Mouse (Mus musculus) layer of hippocampus, postnatal 10 days (tissue): ENCODE measurements around the gene Med12l. TPM values are rescaled to one million over a fixed set of nuclear protein-coding genes. Genes with fewer than 3 reads are reported as not detected.
A peak's percentile ranks its signal among the peaks of the same experiment; 100 is the strongest.

Experiments used
- DNase-seq, 2 experiments: peaks; one replicate each; pipeline ENCODE4 v3.0.0; 2021; ENCODE audit warnings: low spot score in 2 of 2
- total RNA-seq, 2 experiments: library from RNA; stranded (reverse); gene quantifications; 2 replicates each; pipeline ENCODE4 v1.2.3; 2021

Gene Med12l
- total RNA-seq, 2 experiments from 2014 or later, result 32.7 to 36.9 TPM

DNA sequence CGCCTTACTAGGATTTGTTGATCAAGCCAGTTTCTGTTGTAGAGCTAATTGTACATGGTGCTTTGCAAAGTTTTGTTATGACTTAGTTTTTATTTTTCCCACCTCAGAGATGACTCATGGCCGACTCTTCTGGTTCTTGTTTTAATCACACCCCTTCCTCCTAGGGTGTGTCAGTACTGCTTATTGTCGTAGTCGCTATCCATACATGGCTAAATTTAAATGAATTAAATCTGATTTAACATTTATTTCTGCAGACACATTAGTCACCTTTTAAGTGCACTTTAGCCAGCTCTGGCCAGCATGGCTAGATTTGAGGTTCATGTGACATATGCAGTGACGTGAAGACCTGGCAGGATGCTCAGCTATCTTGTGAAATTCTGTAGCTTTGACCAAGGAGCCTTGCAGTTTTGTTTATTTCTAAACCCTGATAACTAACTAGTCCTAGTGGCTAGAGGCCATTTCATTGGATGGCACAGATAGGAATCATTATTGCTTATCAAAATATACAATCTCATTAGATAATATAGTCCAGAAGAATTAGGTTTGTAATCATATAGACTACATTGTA is 291.0 kb downstream of the Med12l start:
- DNase-seq, result no peak

DNA sequence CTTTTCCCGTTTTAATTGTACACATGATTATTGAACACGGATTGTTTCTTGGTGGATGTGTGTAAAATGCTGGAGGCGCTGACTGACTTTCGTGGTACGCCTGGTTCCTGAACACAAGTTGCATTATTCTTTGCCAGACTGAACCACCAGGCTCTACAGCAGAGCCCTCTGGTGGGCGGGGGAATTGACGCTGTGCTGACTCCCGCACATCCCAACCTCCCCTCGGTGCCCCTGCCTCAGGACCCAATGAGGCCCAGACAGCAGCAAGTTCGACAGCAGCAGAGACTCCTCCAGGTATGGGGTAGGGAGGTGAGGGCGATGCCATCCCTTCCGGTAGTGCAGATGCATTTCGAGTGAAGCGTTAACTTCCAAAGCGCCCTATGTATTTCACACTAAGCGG is 292.0 kb downstream of the Med12l start:
- DNase-seq, result no peak

DNA sequence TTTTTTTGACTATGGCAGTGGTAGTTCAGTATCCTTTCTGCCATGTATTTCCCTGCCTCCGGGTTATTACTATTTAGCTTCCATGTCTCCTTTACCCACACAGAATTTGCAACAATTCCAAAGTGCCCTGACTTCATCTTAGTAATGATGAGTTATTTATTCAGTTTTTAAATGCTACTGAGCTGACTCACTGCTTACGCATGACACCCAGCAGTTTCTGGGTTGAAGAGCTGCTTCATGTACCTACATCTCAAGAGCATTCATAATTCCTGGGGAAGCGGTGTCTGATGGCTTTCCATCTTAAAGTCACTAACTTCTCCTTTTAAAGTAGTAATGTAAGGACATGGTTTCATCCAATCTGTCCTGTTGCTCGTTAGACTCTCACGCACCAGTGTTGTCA is 299.3 kb downstream of the Med12l start:
- no peak for DNase-seq

DNA sequence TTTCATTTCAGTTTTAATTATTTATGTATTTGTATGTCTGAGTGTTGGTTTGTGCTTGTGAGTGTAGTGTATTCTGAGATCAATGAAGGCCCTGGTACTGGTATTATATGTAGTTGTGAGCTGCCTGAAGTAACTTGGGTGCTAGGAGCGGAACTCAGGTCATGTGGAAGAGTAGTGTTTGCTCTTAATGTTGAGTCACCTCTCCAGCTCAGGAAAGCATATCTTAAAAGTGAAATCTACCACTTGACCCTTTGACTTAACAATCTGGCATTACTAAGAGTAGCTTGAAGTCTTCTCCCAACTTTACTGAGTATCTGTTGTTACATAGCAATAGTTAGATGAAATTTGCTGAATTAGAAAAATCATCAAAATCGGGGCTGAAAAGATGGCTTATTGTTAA is 299.9 kb downstream of the Med12l start:
- no peak for DNase-seq

DNA sequence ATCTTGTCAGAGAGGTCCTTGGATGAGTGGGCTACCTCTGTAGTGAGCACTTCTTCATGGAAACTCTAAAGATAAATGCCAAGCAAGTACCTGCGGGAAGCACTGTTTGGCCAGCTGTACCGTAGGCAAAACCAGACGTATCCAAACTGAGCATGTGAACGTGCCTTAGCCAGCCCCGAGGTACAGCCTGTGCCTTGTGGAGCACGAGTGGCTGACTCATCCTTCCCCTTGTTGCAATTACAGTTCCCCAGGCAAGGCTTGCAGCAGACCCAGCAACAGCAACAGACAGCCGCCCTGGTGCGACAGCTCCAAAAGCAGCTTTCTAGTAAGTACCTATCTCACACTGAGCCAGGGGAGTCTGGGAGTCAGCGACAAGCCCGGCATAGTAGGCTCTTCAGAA is 307.0 kb downstream of the Med12l start:
- DNase-seq, result peak in 1 of 2 experiments; percentile 20

DNA sequence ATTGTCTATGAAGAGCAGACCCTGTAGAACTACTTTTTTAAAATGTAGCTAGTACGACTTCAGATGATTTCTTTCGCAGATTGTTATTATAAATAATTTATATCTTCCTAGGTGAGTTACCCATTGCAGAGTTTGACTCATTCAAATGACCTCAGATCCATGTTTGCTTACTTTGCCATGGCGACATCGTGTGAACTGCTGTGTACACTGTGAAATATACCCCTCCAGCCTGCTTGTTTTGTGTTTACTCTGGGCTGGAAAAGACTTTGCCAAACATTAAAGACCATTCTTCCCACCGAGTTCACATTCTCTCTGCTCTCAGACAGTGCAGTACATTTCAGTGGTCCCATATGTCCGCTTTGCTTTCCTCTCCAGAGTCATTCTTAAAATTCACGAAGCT is 310.5 kb downstream of the Med12l start:
- no peak for DNase-seq

DNA sequence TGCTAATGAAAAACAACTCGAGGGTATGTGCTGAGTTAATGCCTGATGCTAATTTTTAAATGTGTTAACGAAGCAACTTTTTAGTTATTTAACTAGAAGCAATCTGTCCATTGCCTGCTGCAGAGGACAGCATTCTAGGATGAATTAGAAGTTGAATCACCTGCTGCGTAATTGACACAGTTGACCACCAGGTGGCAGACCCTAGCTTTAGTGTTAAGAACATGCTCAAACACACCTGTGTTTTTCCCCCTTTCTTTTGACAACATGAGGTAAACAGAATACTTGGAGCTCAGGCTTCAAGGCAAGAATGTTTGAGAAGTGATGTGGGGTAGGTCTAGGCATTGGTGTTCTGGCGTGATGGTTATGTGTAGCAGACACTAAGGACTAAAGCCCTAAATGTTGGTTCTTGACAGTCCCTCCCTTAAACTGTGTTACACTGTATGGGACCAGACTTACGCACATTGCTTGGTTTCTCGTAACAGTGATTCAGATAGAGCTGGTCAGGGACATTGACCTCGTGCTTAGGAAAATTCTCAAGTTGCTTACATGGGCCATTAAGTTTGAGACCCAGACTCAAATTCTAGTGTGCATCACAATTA is 315.8 kb downstream of the Med12l start:
- DNase-seq, result peak; percentile 62 to 69

DNA sequence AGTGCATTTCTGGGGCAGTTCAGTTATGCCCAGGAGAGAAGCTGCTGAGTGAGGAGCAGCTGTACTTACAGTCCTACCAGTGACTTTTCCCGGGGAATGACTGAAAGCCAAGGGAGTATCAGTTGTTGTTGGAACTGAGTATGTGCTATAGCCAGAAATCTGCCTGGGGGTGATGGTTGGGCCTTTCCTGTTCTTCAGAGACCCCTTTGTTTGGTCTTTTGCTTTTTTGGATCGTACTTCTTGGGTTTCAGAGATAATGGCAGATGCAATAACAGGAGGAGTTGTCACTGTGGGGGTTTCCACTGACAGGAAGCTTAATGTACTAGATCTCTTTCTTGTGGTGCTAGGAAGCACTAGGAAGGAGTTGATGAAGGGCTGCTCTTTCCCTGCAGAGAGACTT is 322.9 kb downstream of the Med12l start:
- no peak for DNase-seq

DNA sequence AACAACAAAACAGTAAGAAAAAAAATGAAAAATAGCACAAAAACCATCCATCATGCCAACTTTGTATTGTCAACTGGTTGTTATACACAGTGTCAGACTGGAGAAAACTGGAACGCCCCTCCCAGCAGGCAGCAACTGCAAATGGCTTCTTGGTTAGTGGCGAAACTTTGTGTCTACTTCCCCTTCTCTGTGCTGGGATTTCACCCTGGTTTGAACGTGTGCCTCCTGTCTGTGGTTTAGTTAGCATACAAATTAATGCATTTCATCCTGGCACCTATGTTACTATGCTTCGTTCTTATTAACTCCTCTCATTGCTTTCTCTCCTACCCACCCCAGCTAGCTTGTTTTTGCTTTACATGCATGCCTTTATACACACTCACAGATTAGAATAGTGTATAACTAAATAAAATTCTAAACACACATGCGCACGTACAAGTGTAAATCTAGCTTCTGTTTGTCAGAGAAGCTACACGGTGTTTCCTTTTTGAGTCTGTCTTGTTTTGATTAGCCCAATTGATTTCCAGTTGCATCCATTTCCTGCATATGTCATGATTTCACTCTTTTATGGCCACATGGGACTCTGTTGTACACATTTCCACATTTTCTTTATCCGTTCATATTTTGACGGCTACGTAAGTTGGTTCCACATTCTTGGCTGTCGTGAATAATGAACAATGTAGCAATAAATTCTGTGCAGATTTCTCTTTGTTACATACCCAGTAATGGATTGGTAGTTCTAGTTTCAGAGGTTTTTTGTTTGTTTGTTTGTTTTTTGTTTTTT is 336.2 kb downstream of the Med12l start:
- no peak for DNase-seq

DNA sequence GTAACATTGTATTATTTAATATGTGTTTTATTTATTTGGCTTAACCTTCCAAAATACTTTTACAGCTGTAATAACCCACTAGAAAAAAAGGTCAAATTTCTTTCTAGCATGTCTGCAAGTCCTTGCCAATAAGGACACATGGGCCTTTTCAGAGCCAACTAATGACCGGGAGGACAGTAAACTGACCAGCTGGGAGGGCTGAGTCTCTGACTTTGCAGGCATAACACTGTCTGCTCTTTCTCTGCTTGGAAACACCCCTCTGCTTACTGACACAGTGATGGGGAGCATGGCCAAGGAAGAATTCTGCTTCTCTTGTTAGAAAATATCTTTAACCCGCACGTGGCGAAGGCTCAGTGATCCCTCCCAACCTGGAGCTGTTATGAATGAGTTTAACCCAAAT is 337.4 kb downstream of the Med12l start:
- DNase-seq, result no peak

DNA sequence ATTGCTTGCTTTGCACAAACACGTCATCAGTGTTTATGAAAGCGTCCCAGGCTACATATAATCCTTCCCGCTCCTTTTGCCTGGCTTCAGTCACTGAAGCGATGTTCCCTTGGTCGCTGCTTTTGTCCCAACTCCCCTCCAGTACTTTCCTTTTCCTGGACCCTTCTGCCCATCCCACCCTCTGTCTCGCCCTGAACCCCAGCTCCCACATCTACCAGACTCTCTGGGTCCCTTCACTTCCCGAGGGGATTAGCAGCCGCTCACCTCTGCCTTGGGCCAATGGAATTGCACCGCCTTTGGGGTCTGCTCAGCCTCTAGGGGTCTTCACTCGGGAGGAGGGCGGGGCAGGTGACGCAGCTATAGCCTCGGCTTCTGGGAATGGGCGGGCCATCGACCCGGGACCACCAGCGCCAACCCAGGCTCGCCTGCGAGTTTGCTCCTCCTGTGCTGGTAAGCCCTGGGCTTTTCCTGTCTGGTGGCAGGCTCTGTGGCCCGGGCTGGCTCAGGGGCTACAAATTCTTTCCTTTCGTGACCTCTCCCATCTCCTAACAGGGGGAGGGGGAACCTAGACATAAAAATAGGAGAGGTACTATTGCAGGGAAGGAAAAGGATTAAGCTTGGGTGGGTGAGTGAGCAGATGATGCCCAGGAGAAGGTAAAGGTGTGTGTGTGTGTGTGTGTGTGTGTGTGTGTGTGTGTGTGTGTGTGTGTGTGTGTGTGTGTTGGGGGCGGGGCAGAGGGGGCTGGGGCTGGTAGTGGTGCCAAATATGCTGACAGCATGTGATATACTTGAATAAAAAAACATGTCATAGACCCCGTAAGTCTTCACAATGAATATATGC is 338.7 kb downstream of the Med12l start, which contains the start of gene Igsf10:
Igsf10 (minus strand) TSS at position 330 of the 841 bp plus-strand sequence.
- peak; percentile 59 to 68 for DNase-seq

DNA sequence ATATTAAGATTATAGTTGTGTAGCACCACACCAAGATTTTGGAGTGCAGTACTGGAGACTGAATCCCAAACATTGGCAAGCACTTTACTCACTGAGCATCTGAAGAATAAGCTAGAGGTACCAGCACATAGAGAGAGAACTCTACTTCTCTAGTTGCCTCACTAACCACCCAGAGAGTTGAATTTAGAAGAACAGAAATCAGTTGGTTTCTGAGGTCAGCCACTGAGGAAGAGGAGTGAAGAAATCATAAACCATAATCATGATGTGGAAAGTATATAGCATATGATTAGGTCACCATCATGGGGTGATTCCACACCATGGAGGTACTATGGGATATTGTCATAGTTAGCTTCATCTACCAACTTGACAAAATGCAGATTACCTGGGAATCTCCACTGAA is 346.1 kb downstream of the Med12l start:
- no peak for DNase-seq

DNA sequence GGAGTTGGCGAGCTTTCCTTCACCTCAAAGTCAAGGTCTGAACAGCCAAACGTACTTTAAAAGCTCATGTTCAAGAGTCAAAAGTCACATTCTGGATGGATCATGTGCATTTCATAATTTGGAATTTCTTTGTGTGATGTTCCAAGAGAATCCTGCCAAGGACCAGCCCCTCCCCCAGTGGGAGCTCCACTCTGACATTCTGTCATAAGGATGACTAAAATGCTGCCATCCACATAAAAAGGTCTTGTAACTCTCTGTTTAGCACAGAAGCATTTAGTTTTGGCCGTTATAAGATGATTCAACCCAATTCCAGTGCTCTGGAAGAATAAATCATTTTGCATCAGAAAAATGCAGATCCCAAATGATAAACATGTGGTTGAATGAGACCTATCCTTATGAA is 348.5 kb downstream of the Med12l start:
- DNase-seq, result no peak

DNA sequence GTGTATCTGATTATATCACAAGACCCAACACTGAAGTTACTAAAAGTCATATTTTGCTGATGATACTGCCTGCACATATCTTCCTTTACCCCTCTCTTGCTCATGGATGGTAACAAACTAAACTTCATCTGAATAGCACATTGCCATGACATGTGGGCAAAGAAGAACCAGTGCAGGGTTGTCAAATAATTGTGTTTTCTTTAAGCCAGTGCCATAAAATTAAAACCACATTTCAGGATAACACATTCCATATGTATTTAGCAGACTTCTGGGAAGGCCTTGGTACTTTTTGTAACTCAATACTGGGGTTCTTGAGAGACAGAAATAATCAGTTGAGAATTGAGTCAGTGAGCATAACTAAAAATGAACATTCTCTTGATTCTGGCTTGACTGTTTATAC is 354.5 kb downstream of the Med12l start:
- DNase-seq, result no peak

DNA sequence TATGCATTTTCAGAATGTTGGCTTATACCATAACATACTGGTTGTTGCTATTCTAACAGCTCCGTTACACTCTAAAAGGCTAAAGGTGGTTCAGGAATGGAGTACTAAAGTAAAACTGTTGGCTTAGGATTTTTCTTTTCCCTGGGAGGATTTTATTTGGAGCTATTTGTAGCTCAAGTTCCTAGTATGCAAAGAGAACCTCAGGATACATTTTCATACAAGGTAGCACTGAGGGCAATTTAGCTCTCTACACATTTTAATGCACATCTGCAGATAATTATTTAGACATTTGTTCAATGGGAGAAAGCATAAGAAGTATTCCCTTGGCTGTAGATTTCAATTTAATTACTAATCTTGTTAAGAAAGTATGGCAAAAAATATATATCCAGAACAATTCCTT is 356.3 kb downstream of the Med12l start:
- DNase-seq, result no peak

Other genes starting within 250 kb of the Med12l start
- gene Mindy4b-ps, start 183.5 kb upstream of the Med12l start, total RNA-seq, result under 1 TPM; 0.69 to 0.73 TPM
- 1 to 10 TPM; 4.0 to 4.1 TPM for gene Clrn1, start 120.5 kb upstream of the Med12l start, total RNA-seq
- gene Gpr171, start 96.0 kb downstream of the Med12l start, total RNA-seq, result not detected
- gene P2ry14, start 147.8 kb downstream of the Med12l start, total RNA-seq, result 1 to 10 TPM; 1.1 to 1.6 TPM
- gene Gpr87, start 189.3 kb downstream of the Med12l start, total RNA-seq, result not detected
- 10 to 100 TPM in 1 of 2 experiments, 1 to 10 TPM in 1; 9.2 to 11.4 TPM for gene P2ry13, start 205.1 kb downstream of the Med12l start, total RNA-seq